Mouse (Mus musculus) urinary bladder, postnatal 25 days (tissue): ENCODE results near the gene Cpm.
"Not testable (repeated sequence)": the region's sequence is repeated elsewhere in the genome, so short reads cannot be mapped to it uniquely, and the experiment has no call there.

Experiments
- DNase-seq: peaks from one replicate; pipeline ENCODE4 v3.0.0; 2022; ENCODE audit warnings: low spot score

The Cpm gene

DNA sequence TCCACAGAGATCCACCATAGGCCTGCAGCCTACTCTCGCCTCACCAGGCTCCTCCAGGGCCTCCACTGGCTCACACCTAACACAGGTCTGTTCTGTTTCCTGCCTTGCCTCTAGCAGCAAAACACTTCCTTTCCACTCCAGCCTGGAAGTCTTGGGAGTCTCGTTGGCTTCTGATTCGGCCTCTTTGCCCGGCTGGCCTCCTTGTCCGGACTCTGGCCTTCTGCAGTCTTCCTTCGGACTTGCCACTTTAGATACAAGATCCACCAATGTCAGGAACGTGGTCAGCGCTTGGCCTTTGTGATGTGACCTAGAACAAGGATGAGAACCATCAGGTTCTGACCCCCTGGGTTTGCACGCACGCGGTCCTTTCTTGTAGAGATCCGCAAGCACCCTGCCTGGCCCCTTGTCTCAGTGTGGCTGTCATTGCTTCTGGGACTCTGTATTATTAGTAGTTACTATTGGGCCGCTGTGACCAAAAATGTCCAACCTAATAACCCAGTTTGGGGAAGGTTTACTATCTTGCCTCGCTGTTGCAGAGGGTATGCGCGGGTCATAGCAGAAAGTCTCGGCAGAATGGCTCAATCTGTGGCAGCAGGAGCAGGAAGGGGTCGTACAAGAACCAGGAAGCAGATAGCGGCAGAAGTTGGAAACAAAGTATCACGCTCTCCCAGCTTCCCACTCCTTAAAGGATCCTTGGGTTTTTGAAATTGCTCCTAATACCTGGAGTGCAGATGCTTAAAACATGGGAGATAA, 22.1 kb upstream of the Cpm start:
- no peak for DNase-seq

- no peak for DNase-seq
These were observed 21.5 kb upstream of the Cpm start for GRCm38 (mm10) chr10:117607804-117608279.

DNA sequence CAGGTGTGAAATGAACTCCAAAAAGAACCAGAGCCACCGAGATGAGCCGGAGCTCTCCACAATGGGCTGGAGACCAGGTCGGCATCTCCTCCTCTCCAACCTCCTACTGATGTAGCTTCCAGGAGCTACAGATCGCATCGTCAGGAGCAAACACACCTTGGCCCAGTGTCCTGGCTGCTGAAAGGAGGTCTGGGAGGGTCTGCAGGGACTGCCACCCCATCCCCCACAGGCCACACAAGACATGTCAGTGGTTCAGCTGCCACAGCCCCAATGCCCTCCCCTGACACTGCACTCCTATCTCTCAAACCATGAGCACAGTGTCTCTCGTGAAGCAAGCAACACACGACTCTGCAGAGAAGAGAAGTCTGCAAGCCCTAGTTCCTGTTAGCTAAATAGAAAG, 20.8 kb upstream of the Cpm start:
- no peak for DNase-seq

GRCm38 (mm10) chr10:117608988-117609809, 20.1 kb upstream of the Cpm start:
- no peak for DNase-seq

DNA sequence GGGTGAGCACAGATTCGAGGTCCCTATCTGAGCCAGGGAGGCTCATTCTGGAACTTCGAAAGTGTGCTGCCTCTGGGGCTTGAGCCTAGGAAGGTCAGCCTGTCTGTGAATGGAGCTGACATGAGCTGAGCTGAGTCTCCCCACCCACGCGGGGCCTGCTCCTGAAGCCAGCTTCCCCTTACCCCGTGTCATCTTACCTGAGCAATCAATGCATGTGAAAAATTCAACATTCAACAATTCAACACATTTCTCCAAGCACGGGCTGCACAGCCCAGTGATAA, 19.6 kb upstream of the Cpm start:
- no peak for DNase-seq

DNA sequence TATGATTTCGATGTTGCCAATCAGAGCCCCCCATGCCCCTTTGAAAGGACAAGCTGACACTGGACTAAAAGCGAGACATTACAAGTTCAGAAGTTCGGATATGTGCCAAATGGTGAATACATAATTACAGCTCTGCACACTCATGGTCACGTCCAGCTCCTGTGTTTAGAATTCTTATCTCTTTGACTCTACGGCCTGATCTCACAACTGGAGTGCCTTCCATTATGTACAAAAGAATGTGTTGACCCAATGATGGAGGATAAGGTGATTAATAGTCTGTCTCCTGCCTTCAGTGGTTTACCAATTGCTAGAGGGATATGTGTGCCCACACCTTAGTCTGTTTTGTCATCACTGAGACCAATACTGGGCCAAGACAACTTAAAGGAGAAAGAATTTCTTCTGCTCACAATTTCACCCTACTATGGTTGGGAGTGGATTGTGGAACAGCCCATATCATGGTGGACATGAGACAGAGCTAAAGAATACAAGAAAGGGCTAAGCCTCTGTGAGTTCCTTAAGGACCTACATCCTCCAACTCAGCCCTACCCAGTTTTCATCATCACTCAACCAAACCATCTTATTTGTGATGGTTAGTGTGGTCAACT, 19.0 kb upstream of the Cpm start:
- no peak for DNase-seq

DNA sequence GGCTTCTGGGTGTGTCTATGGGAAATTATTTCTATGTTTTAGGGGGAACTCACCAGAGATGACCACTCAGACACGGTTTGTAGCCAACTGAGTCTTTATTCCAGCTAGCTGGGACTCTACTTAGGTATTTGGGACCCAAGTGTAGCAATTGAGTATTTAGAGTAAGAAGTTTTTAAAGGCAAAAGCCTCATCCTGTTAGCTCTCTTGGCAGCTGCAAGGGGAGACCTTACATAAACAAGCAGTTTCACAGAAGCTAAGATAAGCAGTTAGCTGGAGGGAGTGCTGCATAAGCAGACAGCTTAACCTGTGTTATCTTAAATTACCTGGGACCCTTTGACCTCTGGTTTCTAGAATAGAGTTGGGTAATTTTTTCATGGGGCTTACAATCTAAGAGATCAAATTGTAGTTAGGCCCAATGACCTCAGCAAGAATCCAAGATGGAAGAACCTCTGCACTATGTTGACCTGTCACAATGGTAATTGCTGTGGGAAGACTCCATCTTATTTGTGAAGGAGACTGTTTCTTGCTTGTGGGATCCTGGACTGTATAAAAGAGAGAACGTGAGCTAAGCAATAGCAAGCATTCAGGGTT, 18.4 kb upstream of the Cpm start:
- no peak for DNase-seq

GRCm38 (mm10) chr10:117611503-117611902, 17.8 kb upstream of the Cpm start:
- DNase-seq = no peak

DNA sequence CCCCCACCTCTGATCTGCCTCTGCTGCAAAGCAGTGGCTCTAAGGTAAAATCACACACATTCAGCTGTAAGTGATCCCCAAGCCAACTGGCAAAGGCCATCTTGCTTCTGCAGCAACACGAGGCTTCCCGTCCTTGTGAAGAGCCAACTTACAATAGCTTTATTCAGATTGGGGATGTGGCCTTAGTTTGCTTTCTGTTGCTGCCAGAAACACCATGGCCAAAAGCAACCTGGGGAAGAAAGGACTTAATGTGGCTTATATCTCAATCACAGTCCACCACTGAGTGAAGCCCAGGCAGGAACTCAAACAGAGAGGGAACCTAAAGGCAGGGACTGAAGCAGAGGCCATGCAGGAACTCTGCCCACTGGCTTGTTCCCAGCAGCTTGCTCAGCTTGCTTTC, 17.3 kb upstream of the Cpm start:
- no peak for DNase-seq

DNA sequence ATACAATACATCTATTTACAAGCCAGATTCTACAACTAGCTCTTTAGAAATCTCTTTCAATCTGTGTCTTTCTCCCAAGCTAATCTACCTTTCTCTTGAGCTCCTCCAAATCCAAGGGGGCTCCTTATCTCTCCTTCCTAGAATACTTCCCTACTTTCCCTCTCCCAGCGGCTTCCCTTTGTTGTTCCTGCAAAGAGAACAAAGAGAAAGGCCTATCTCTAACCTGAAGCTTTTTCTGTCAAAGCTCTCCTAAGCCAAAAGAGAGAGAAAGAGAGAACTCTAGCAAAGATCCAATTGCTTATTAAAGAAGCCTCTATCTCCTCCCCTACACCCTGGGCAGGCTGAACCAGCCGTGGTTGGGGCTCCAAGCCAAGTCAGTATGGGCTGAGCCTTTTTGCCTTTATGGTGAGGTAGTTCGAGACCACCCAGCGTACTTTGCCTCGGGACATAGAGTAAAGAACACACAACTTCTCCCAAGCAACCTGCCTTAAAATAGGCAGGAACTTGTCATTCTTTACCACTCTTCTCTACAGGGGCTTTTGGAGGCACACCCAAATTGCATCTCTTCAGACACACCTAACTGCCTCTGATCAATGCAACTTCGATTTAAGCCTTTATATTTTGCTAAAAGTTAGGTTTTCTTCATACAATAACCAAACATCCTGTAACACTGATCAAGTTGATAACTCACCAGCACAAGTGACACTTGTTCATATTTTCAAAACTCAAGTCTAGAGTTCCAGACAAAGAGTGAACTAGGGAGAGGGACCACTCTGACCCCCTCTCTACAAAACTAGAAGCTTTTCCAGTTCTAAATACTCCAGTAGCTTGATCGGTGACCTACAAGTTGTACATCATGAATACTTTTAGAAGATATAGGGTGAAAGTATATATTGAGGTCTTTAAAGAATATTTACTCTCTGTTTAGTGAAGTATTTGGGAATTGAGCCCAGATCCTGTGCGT, 16.4 kb upstream of the Cpm start:
- DNase-seq = no peak

GRCm38 (mm10) chr10:117613960-117614359, 15.3 kb upstream of the Cpm start:
- DNase-seq = no peak

- DNase-seq = no peak
These were observed 14.9 kb upstream of the Cpm start for GRCm38 (mm10) chr10:117614387-117614786.

GRCm38 (mm10) chr10:117615239-117615638, 14.1 kb upstream of the Cpm start:
- DNase-seq = no peak

GRCm38 (mm10) chr10:117615746-117616145, 13.6 kb upstream of the Cpm start:
- DNase-seq = no peak

GRCm38 (mm10) chr10:117616191-117616680, 13.1 kb upstream of the Cpm start:
- no peak for DNase-seq

DNA sequence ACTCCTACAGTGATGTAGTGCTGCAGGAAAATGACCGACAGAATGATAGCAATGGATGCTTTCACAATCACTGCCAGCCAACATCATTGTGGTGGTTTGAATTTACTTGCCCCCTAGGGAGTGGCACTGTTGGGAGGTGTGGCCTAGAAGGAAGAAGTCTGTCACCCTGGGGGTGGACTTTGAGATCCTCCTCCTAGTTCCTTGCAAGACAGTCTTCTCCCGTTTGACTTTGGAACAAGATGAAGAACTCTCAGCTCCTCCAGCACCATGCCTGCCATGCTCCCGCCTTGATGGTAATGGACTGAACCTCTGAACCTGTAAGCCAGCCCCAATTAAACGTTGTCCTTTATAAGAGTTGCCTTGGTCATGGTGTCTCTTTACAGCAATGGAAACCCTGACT, 12.5 kb upstream of the Cpm start:
- not testable (repeated sequence) for DNase-seq

- DNase-seq = no peak
These were observed 11.5 kb upstream of the Cpm start for GRCm38 (mm10) chr10:117617568-117618345.

- DNase-seq = no peak
These were observed 10.0 kb upstream of the Cpm start for GRCm38 (mm10) chr10:117619041-117619861.

- no peak for DNase-seq
These were observed 9.5 kb upstream of the Cpm start for GRCm38 (mm10) chr10:117619862-117620179.

- DNase-seq = no peak
These were observed 8.8 kb upstream of the Cpm start for GRCm38 (mm10) chr10:117620530-117620929.
